In genomic region chr9:3258396-3259300, GRCm38 (mm10) we compare ENCODE assay signal across 8 mouse cellular contexts.
DNase-seq lines count a peak whose midpoint lies in the region; ATAC-seq and TF ChIP-seq lines count a peak whose summit lies in the region.

No protein-coding gene starts in this region.

- H3K9ac ChIP-seq in liver, embryonic 14.5 days (replicated peaks): no peak overlapping the region
- H3K9ac ChIP-seq in neural tube, embryonic 12.5 days: no peak overlapping the region

- ATAC-seq in CD4-positive, CD25-positive, alpha-beta regulatory T cell, adult 4 months: peak; percentile 100
- ATAC-seq in liver, embryonic 14.5 days (ENCODE audit: insufficient read depth): peak; percentile 100
- peak; percentile 98 for ATAC-seq in neural tube, embryonic 12.5 days (ENCODE audit: low FRiP score, low read depth)

- WGBS in liver, embryonic 14.5 days (ENCODE audit: insufficient replicate concordance): 43% methylated on average over 10 of the region's 10 CpGs
- WGBS in neural tube, embryonic 12.5 days: 66% methylated on average over 10 of the region's 10 CpGs

- no peaks in the 10 kb centered on the region for H3K9me3 ChIP-seq in liver, embryonic 14.5 days (ENCODE audit: control insufficient read depth, low read length)
- peaks cover 66% of the 10 kb centered on the region for H3K9me3 ChIP-seq in neural tube, embryonic 12.5 days

- DNase-seq in R1 (ENCODE audit: low read depth, low spot score): peak; percentile 93
- peak; percentile 99 for DNase-seq in embryo, embryonic 11.5 days (ENCODE audit: low read depth, low spot score)
- DNase-seq in heart, adult 8-10 months (ENCODE audit: low spot score): peak; percentile 49
- DNase-seq in kidney, adult 8-10 months: peak; percentile 6 to 11
- DNase-seq in liver, embryonic 14.5 days (ENCODE audit: low read depth in 3 of 3, low spot score in 3 of 3): peak; percentile 91 to 95 (median 93)
- peak; percentile 31 for DNase-seq in thymus, postnatal 25 days

- H3K4me3 ChIP-seq in liver, embryonic 14.5 days (ENCODE audit: insufficient read depth in 1 of 2, low read depth in 2 of 2, low read length in 2 of 2): no peak overlapping the region
- H3K4me3 ChIP-seq in neural tube, embryonic 12.5 days: no peak overlapping the region

- no peaks in the 10 kb centered on the region for H3K4me1 ChIP-seq in liver, embryonic 14.5 days (replicated peaks; ENCODE audit: control insufficient read depth in 2 of 2, insufficient read depth in 2 of 2, low read length in 1 of 2)
- H3K4me1 ChIP-seq in neural tube, embryonic 12.5 days: no peaks in the 10 kb centered on the region

- TF ChIP-seq CTCF in liver, embryonic 14.5 days (IDR thresholded peaks at IDR 0.05; ENCODE audit: low read depth): no peak

- H3K27ac ChIP-seq in liver, embryonic 14.5 days: no peak overlapping the region
- H3K27ac ChIP-seq in neural tube, embryonic 12.5 days: no peak overlapping the region

- no peaks in the 10 kb centered on the region for H3K27me3 ChIP-seq in liver, embryonic 14.5 days (ENCODE audit: control insufficient read depth, insufficient read depth, low read length)
- no peaks in the 10 kb centered on the region for H3K27me3 ChIP-seq in neural tube, embryonic 12.5 days (replicated peaks)

- H3K4me2 ChIP-seq in liver, embryonic 14.5 days (ENCODE audit: low read depth): no peak overlapping the region
- H3K4me2 ChIP-seq in neural tube, embryonic 12.5 days (replicated peaks): no peak overlapping the region

- no peak for TF ChIP-seq EP300 in liver, embryonic 14.5 days (IDR thresholded peaks at IDR 0.05; ENCODE audit: low read depth)

- no peaks in the 10 kb centered on the region for H3K36me3 ChIP-seq in liver, embryonic 14.5 days (replicated peaks; ENCODE audit: control insufficient read depth, insufficient read depth, low read depth)
- no peaks in the 10 kb centered on the region for H3K36me3 ChIP-seq in neural tube, embryonic 12.5 days

Comparison
In these comparisons a context has a peak if more than half of its experiments do, and no peak if none do; other contexts are left out.
1. DNase-seq: peak in every context shown above with its lines; median percentile 99 in embryo, embryonic 11.5 days; 93 in R1; 93 in liver, embryonic 14.5 days; 49 in heart, adult 8-10 months; 31 in thymus, postnatal 25 days; 8 in kidney, adult 8-10 months.